Mouse (Mus musculus) heart, postnatal 4 days (tissue): ENCODE data around the gene Uqcr11. TPM values are rescaled to one million over a fixed set of nuclear protein-coding genes. Genes with fewer than 3 reads are reported as not detected.

Experiments used
- DNase-seq: peaks from one replicate; pipeline ENCODE4 v3.0.0; 2021
- total RNA-seq, 2 experiments: library from RNA; stranded (reverse); gene quantifications; 2 replicates each; pipeline ENCODE4 v1.2.3; 2021

Uqcr11 gene
- total RNA-seq, 2 experiments from 2014 or later, result 1,257 to 1,372 TPM

DNA sequence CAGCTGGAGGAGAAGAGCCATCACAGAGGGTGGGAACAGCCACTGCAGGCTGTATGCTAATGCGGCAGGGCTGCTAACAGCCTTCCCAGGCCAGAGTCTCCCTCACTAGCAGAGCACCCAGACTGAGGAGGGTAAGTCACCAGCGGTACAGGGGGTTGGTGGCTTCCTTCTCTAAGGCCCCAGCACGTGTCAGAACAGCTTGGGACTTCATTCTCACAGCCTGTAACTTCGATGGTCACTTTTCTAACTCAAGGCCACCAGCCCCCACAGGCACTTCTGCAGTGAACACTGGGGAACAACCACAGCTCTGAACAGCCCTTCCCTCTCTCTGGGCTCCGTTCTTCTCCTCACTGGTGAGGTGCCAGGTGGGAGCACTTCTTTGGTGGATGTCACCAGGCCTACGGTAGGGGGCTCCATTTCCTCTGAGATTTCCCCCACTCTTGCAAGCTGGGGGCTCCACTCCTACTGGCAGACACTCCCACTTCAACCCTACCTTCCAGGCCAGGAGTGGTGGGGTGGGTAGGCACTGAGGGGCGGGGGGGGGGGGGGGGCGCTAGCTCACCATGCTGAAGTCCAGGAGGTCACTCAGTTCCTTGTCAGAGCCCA, 23.8 kb upstream of the Uqcr11 start:
- DNase-seq, result no peak

DNA sequence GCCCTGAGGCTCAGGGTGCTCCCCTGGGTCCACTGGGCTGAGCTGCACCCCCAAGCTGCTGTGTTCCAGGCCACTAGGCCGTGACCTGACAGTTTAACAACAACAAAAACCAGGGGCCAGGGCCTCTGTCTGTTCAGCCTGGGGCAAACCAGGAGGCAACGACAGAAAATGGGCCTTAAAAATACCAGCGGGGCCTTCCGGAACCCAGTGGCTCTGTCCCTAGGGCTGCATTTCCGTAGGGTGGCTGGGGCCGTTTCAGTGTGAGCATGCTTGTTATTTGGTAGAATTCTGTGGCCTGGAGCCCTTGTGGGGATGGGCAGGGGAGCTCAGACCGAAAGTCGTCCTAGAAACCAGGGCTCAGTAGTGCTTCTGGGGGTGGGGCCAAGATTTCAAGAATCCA, 23.2 kb upstream of the Uqcr11 start:
- DNase-seq, result no peak

DNA sequence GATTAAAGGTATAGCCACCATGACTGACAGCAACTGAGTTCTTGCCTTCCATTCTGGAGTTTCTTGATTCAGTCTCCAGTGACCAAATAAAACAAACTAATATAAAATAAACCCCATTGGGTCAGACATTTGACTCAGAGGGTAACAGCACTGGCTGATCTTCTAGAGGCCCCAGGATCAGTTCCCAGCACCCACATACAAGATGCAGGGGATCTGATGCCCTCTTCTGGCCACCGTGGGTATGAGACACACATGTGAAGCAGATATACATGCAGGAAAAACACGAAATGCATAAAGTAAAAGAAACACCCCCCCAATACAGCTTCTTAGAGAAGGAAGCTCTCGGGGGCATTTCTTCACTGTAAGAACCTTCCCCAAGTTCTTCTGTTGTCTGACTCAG, 18.4 kb upstream of the Uqcr11 start:
- no peak for DNase-seq

DNA sequence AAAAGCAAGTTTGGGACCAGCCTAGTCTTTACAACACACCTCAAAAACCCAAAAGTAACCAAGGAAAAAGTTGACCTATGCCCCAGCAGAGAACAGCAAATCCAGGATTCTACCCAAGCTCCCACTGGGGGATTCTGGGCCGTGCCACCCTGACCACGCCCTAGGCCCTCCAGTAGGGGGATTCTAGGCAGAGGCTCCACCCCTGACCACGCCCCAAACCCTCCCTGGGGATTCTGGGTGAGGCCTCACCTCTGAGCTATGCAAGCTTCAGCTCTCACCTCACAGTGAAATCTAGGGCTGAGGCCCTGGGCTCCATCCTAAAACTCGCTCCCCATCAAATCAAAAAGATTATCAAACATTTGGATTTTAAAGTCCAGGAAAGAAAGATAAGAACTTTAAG, 16.9 kb upstream of the Uqcr11 start:
- peak; percentile 45 for DNase-seq

DNA sequence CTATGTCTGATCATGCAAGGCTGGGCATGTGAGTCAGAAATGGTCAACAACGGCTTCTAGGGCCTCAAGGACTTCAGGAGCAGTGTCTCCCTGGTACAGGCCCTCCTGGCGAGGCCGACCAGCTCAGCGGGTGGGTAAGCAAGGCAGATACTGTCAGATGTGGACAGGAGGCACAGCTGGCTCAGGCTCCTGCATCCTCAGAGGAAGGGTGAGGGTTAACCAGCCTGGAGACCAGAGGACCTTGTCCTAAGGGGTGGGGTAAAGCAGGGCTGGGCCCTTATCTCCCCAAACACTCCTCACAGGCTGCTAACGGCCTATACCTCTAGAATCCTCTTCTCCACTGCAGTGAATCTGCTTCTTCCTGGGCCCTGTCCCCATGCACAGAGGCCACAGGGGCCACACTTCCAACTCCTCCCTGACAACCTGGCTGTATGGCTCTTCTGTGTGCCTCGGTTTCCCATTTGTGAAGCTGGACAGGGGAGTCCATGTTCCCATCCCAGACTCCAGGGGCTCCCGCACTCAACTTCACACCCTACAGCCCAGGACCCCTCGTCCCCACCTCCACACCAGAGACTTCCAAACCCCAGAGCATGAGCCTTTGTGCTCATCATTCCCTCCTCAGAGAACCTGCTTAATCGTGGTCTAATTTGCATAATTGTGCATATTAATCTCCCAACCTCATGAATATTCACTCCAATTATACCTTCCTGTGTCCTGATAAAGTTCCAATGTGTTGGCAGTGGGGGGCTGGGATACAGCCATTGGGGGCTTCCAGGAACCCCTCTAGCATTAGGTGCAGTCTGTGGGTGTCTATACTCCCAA, 15.2 kb upstream of the Uqcr11 start:
- no peak for DNase-seq

DNA sequence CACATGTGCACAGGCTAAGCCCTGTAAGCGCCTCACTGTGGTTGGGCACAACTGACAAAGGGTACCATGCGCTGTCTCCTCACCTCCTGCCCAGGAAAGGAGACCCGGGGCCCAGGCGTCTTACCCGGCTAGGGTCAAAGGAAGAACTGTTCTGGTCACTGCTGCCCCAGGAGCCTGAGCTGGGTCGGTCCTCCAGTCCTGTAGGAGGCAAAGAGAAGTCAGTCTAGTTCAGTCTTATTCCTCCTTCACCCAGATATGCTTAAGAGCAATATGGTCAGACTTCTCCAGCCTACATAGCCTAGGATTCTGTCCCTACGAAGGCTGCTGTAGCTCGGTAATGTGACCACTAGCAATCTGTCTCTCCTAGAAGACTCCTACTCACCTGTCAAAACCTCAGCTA, 14.6 kb upstream of the Uqcr11 start:
- no peak for DNase-seq

DNA sequence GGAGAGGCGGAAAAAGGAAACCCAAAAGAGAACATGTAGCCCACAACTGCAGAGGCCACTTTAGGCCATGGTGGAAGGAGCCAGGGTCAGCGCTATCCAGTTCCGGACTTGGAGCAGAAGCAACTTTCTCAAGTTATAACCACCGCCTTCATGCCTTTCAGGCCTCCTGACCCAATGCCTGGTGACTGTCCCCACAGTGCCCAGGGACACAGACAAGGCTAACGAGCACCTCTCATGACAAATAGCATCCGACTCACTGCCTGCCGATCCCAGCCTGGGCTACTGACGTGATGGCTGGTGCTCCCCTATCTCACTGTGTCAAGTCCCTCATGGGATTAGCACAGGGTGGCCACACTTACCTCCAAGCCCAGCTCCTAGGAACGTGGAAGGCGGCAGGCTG, 14.1 kb upstream of the Uqcr11 start:
- DNase-seq, result no peak

DNA sequence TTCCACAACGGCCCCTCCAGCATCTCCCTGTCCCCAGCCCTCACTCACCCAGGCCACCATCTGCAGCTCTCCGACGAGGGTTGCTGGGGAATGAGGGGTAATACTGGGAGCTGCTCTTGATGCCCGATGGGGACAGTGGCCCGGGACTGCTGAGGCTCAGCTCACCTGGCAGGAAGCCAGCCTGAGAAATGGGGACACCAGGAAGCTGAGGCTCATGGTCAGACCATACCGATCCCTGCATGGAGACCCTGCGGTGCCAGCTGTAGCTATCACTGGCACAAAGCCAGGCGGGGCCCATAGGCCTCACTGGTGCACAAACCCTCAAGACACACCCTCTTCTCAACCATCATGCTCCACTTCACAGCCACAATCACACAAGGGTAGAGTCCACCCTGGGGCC, 12.8 kb upstream of the Uqcr11 start:
- DNase-seq, result no peak

DNA sequence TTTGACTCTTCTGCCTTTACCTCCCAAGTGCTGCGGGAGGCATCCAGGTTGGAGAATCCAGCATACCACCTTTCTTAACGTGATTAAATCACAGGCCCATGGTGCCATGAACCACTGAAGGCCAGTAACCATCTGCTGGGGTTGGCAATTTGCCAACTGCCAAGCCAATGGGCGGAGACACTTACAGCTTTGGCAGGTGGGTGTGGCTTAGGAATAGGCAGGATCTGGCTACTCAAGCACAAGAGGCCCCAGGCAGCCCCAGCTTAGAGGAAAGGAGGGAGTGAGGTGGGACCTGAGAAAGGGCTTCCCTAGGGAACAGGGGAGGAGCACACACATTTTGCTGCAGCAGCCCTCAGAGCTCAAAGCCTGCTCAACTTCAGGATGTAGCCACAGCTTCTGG, 11.7 kb upstream of the Uqcr11 start:
- peak; percentile 44 for DNase-seq

DNA sequence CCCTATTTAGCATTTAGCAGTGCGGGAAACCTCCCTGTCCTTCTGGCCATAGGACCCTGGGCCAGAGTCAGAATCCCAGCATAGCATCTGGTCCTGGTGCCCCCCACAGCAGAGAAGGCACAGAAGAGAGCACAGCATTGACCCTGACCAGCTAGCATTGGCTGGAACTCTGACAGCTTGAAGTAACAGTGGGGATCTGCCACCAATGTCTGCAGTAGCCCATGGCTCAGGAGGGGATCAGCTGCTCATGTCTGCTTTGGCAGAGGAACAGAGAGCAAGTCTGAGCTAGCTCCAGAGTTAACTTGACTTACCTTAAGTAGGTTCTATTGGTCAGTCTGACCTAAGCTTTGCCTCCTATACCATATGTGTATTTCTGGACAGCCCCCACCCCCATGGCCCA, 11.2 kb upstream of the Uqcr11 start:
- DNase-seq, result no peak

DNA sequence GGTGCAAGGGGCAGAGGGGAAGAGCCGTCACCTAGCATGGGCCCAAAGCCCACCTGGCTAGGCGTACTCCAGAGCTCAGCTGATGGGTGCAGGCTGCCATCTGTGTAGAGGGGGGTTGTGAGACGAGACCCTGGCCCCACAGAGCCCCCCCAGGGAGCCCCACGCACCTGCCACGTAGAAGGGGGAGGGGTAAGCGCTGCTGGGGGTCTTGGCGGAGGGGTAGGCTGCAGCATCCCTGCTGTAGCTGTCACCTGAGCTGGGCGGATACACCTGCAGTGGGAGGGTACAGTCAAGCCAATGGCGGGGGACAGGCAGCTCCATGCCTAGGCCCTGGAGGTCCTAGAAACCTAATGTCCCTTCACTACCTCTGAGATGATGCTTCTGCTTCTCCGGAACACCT, 10.7 kb upstream of the Uqcr11 start:
- no peak for DNase-seq

DNA sequence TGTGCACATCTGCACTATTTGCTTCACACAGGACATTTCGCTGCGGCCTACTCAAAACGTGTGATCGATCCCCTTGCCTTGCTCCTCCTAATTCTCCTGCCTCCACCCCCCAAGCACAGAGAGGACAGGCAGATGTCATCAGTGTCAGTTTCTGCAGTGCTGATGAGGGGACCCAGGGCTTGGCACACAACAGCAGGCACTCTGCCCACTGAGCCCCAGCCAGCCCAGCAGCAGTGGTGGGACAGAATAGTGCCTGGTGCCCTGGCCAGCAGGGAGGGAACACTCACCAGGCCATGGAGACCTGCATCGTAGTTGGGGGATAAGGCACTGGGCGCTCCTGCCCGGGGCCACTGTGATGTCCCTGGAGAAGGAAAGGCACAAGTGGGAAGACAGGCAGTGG, 8.9 kb upstream of the Uqcr11 start:
- no peak for DNase-seq

DNA sequence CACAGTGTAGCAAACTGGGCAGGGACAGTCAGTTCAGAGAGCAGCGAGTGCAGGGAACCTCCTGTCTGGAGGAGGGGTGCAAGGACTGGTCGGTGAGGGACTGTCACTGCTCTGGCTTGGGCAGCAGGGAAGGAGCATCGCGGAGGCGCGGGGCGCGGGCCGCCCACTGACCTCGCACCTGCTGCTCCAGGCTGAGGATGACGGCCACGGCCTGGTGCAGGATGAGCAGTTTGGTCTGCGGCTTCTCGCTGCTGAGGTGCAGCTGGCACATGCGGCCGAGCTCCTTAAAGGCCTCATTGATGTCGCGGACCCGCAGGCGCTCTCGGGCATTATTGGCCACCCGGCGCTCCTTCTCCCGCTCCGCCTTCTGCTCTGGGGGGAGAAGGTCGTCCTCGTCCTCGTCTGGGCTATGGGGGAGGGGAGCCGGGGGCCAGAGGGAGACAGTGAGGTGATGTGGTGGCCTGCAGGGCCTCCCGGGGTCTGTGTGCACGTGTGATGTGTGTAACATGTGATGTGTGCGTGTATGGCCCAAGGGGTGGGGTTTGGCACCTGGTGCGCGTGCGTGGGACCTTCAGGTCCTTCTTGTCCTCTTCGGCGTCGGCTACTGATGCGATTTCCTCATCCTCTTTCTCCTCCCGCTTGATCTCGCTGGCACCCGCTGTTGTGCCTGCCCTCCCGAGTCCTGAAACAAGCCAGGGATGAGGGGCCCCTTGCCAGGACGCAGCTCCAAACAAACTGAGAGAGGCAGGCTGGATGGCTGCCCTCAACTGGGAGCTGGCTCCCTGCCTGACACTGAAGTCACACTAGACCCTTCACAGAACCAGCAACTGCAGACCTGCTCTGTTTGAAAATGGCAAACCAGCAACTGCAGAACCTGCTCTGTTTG, 6.3 kb upstream of the Uqcr11 start:
- peak; percentile 86 for DNase-seq

DNA sequence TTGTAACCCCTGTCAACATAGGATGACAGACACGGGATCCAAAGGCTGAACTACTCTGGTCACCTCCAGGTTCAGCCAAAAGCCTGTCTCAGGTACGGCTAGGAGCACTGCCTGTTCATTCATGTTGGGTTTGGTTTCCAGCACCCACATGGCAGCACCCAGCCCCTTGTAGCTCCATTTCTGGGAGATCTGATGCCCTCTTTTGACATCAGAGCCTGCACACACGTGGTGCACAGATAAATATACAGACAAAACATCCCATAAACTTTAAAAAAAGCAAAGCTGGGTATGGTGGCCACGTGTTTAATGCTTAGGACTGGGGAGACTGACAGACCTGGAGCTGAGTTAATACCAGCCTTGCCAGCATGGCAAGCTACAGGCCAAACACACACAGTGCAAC, 1.3 kb upstream of the Uqcr11 start:
- no peak for DNase-seq

DNA sequence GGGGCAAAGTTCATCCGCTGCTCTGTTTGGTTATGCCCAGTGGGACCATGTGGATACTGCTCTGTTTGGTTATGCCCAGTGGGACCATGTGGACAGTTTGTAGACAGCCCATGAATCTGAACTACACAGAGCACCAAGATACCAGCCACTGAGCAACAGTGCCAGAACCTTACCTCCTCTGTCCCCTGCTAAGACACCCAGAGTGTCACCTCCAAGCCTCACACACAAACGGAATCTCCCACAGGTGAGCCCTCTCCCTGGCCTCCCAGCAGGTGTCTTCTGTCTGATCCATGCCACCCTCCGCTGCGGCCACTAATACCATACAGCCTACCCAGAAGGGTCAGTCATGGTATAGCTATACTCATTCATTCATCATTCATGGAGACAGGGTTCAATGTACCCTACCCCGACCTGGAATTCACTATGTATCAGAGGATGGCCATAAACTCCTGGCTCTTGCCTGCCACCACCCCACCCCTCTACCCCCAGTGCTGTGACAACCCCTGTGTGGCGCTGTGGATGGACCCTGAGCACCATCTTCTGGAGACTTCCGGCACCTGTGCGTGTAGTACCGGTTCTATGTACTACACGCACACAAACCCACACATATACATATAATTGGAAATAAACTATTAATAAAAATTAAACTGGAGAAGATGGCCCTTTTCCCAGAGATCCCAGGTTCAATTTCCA, 1.0 kb downstream of the Uqcr11 start:
- DNase-seq, result no peak

DNA sequence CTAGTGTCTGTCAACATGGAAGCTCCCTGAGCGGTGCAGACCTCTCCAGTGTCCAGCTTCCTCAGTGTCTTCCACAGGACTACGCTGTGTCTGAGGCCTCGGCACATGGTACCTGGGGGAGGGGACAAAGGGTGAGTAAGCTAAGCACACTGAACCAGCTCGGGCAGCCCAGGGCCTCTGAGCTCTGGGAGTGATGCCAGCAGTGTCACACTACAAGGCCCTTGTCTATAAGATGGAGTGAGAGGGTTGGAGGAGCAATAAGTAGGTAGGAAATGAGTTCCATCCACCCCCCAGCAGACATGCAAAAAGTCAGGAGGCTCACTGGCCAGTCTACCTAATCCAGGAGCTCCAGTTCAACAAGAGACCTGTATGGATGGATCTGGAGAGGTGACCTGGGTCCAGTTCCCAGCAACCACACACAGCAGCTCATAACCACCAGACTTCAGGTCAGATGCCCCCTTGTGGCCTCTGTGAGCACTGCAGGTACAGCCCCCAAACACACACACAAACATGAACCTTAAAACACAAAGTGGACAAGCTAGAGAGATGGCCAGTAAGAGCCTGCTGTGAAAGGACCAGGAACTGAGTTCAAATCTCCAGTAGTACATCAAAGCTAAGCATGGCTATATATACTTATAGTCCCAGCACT, 3.5 kb downstream of the Uqcr11 start:
- DNase-seq, result no peak

DNA sequence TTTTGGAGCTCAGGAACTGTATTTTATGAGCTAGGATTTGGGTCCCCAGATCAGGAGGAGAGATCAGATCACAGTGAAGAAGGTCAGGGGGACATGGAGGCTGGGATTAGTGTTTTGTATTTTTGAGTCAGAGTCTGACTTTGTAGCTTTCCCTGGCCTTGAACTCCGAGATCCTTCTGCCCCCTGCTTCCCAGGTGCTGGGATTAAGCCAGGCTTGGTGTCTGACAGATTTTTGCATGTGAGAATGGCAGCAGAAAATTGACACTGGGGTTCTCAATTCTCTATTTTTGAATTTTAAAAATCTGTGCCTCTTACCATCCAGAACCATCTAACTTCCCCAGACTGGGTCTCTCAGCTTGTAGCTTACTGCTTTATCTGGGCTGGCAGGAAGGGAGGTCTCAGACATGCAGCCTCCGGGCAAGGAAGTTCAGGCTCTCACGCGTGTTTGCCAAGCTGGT, 5.9 kb downstream of the Uqcr11 start:
- DNase-seq, result no peak

DNA sequence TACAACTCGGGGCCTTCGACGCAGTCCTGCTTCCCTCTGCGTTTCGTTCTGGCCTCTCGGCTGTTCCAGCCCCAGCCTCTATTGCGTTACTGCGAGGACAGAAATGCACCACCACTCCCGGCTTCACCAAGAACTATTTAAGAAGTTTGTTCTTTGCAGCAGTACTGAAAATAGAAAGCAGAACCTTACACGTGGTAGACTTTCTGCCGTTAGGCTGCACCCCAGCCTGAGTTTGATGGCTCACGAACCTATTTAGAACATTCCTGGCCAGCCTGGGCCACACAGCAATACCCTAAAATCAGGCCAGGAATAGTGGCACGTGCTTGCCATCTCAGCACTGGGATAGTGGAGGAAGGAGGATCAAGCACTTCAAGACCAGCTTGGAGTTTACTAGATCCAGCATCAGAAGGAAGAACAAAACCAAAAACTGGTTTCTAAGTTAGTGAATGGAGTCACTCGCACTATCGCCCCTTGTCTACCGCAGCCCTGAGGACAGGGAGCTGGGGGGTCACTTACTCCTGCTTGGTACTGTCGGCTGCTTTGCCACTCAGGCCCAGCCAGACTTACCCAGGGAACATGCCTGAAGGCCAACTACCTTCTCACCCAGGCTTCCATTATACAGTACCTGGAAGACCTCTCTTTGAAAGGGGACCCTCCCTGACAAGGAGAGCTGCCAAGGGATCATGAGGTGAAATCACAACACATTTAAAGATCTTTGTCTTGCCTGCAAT, 6.5 kb downstream of the Uqcr11 start:
- no peak for DNase-seq

DNA sequence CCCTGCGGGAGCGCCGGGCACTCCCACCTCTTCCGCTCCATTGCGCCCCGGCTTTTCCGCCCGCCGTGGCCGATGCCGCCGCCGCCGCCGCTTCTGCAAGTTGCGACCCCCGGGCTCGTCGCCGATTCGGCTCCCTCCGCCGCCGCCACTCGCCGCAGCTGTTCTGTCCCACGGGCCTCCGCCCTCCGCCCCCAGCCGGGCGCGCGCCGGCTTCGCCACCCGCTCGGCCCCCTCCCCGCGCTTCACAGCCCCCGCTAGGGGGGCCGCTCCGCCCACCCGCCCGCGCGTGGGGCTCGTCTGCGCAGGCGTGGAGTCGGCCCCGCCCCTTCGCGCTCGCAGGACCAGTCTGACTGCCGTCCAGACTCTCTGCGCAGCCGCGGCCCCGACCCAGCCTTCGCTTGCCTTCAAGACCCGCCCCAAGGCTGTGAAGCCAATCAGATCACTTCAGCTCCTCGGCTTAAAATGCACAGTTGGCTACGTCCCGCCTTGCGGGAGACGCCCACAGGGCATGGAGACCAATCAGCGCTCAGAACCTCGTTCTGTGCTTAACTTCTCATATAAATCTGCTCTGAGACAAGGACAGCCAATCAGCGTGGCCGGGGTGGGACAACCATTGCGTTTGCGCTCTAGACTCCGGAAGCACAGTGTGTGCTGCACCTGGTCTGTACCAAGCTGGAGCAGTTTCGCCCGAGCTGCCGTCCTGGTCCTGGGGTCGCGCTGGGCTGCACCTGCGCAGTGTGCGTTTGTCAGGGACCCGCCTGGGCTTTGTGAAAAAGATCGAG, 7.2 kb downstream of the Uqcr11 start, which contains the start of gene Mbd3:
Gene Mbd3 (minus strand): TSS at position 360 of the 782 bp plus-strand sequence.
- DNase-seq, result peak; percentile 99

DNA sequence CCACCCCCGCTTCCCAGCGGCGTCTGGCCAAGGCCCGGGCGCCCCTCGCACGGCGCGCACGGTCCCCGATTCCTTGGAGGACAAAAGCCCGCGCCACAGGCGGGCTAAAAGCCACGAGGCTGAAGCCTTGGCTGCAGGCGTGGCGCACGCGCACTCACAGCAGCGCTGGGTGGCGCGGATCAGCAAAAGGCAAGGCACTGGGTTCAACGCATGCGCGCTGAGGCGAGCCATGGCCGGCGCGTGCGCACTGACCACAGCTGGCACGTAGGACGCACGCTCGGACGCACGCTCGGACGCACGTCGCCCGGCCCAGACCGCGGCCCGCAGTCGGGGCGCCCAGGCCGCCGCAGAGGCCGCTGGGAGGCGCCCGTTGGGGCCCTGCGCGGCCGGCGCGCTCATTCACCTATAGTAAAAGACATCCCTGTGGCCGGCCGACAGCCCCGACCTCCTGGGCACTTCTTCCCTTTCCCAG, 7.9 kb downstream of the Uqcr11 start:
- DNase-seq, result peak; percentile 99
